8 mouse cellular contexts compared by ENCODE assay signal in genomic region chr3:95174011-95174592, GRCm38 (mm10). TPM values are rescaled to one million over a fixed set of nuclear protein-coding genes. Genes with fewer than 3 reads are reported as not detected.
DNase-seq lines count a peak whose midpoint lies in the region; ATAC-seq and TF ChIP-seq lines count a peak whose summit lies in the region.

No protein-coding gene starts in this region.

- H3K4me2 ChIP-seq in heart, embryonic 11.5 days = peak overlapping the region; percentile 64
- H3K4me2 ChIP-seq in kidney, embryonic 14.5 days (replicated peaks; ENCODE audit: low read depth, low read length) = peak overlapping the region; percentile 60
- peak overlapping the region; percentile 41 for H3K4me2 ChIP-seq in limb, embryonic 15.5 days
- H3K4me2 ChIP-seq in midbrain, postnatal 0 days (ENCODE audit: low read depth, low read length, poor library complexity, severe bottlenecking) = peak overlapping the region; percentile 30; the same call in 1 of the 2 replicates

- H3K4me1 ChIP-seq in embryonic fibroblast, embryonic 13.5 days (ENCODE audit: control insufficient read depth, insufficient read depth, low read length) = peaks cover 6% of the 10 kb centered on the region; the same call in 1 of the 2 replicates
- H3K4me1 ChIP-seq in heart, embryonic 11.5 days (ENCODE audit: control insufficient read depth, insufficient read depth, low read length) = no peaks in the 10 kb centered on the region; the same call in 1 of the 2 replicates
- peaks cover 11% of the 10 kb centered on the region; the same call in 1 of the 2 replicates for H3K4me1 ChIP-seq in kidney, embryonic 14.5 days (ENCODE audit: control insufficient read depth, insufficient read depth, low read length)
- peaks cover 20% of the 10 kb centered on the region for H3K4me1 ChIP-seq in limb, embryonic 15.5 days
- H3K4me1 ChIP-seq in midbrain, postnatal 0 days (ENCODE audit: insufficient read depth, low read length) = no peaks in the 10 kb centered on the region

- no peak for TF ChIP-seq POLR2A in embryonic fibroblast, embryonic 13.5 days (IDR thresholded peaks at IDR 0.05; ENCODE audit: low read depth, low read length)

- H3K9ac ChIP-seq in heart, embryonic 11.5 days (ENCODE audit: low read depth, low read length) = no peak overlapping the region
- no peak overlapping the region for H3K9ac ChIP-seq in kidney, embryonic 14.5 days (ENCODE audit: low read depth, low read length)
- H3K9ac ChIP-seq in limb, embryonic 15.5 days = peak overlapping the region; percentile 20; the same call in 1 of the 2 replicates
- no peak overlapping the region for H3K9ac ChIP-seq in midbrain, postnatal 0 days (replicated peaks; ENCODE audit: low read length, poor library complexity, severe bottlenecking)

- no peaks in the 10 kb centered on the region for H3K9me3 ChIP-seq in heart, embryonic 11.5 days (replicated peaks; ENCODE audit: control insufficient read depth, low read length)
- H3K9me3 ChIP-seq in kidney, embryonic 14.5 days (ENCODE audit: control insufficient read depth, low read length) = no peaks in the 10 kb centered on the region
- no peaks in the 10 kb centered on the region for H3K9me3 ChIP-seq in limb, embryonic 15.5 days
- no peaks in the 10 kb centered on the region for H3K9me3 ChIP-seq in midbrain, postnatal 0 days (ENCODE audit: low read length)

- peak; percentile 59 for DNase-seq in A20 (ENCODE audit: low read depth, low spot score)
- peak; percentile 81 for DNase-seq in brain, adult 2 months (ENCODE audit: low read depth, low spot score)
- DNase-seq in midbrain, postnatal 0 days (ENCODE audit: low spot score) = peak; percentile 81
- peak; percentile 72 to 77 for DNase-seq in spleen, postnatal 36 days (ENCODE audit: low spot score in 2 of 2)

- TF ChIP-seq CTCF in embryonic fibroblast, embryonic 13.5 days (IDR thresholded peaks at IDR 0.05; ENCODE audit: borderline replicate concordance, insufficient read depth, low read length) = peak; percentile 66; the same call in 1 of the 2 replicates
- TF ChIP-seq CTCF in midbrain, postnatal 0 days (IDR thresholded peaks at IDR 0.05) = peak; percentile 86

- no peak overlapping the region for H3K4me3 ChIP-seq in embryonic fibroblast, embryonic 13.5 days (ENCODE audit: insufficient read depth, low read length)
- peak overlapping the region; percentile 21; the same call in 1 of the 2 replicates for H3K4me3 ChIP-seq in heart, embryonic 11.5 days (ENCODE audit: low read depth, low read length)
- peak overlapping the region; percentile 41; the same call in 1 of the 2 replicates for H3K4me3 ChIP-seq in kidney, embryonic 14.5 days (ENCODE audit: low read length)
- peak overlapping the region; percentile 28; the same call in 1 of the 2 replicates for H3K4me3 ChIP-seq in limb, embryonic 15.5 days
- no peak overlapping the region for H3K4me3 ChIP-seq in midbrain, postnatal 0 days (ENCODE audit: low read depth, low read length)

- H3K27ac ChIP-seq in embryonic fibroblast, embryonic 13.5 days (ENCODE audit: insufficient read depth, low read length) = no peak overlapping the region
- no peak overlapping the region for H3K27ac ChIP-seq in heart, embryonic 11.5 days (ENCODE audit: low read depth, low read length)
- H3K27ac ChIP-seq in kidney, embryonic 14.5 days (ENCODE audit: low read depth, low read length) = no peak overlapping the region
- no peak overlapping the region for H3K27ac ChIP-seq in limb, embryonic 15.5 days
- 0 out of 2 replicates have a peak overlapping the region, but pooled peaks have one; percentile 28 for H3K27ac ChIP-seq in midbrain, postnatal 0 days (ENCODE audit: low read depth, low read length)

- WGBS in heart, embryonic 11.5 days (ENCODE audit: insufficient replicate concordance) = 3% methylated on average over 16 of the region's 16 CpGs
- 2% methylated on average over 16 of the region's 16 CpGs for WGBS in kidney, embryonic 14.5 days
- WGBS in limb, embryonic 15.5 days = 22% methylated on average over 16 of the region's 16 CpGs
- 12% methylated on average over 16 of the region's 16 CpGs for WGBS in midbrain, postnatal 0 days

- peaks cover 38% of the 10 kb centered on the region for H3K27me3 ChIP-seq in heart, embryonic 11.5 days (ENCODE audit: control insufficient read depth, insufficient read depth, low read length)
- H3K27me3 ChIP-seq in kidney, embryonic 14.5 days (ENCODE audit: control insufficient read depth, insufficient read depth, low read length) = peaks cover 29% of the 10 kb centered on the region
- H3K27me3 ChIP-seq in limb, embryonic 15.5 days = peaks cover 44% of the 10 kb centered on the region
- H3K27me3 ChIP-seq in midbrain, postnatal 0 days (ENCODE audit: insufficient read depth, low read length) = no peaks in the 10 kb centered on the region

- peaks cover 4% of the 10 kb centered on the region; the same call in 1 of the 2 replicates for H3K36me3 ChIP-seq in heart, embryonic 11.5 days (ENCODE audit: control insufficient read depth, insufficient read depth, low read length)
- peaks cover 28% of the 10 kb centered on the region for H3K36me3 ChIP-seq in kidney, embryonic 14.5 days (ENCODE audit: control insufficient read depth, insufficient read depth, low read length)
- H3K36me3 ChIP-seq in limb, embryonic 15.5 days = peaks cover 42% of the 10 kb centered on the region
- H3K36me3 ChIP-seq in midbrain, postnatal 0 days (ENCODE audit: insufficient read depth, low read length) = peaks cover 39% of the 10 kb centered on the region

- no peak; the same call in 1 of the 2 replicates for ATAC-seq in heart, embryonic 11.5 days (replicated peaks; ENCODE audit: insufficient number of reproducible peaks, low FRiP score, low TSS enrichment)
- ATAC-seq in kidney, embryonic 14.5 days (ENCODE audit: low FRiP score, low TSS enrichment) = peak; percentile 35
- no peak for ATAC-seq in limb, embryonic 15.5 days (ENCODE audit: insufficient number of reproducible peaks, low FRiP score, low TSS enrichment, low read depth)
- ATAC-seq in midbrain, postnatal 0 days (ENCODE audit: low FRiP score) = peak; percentile 41

RNA-seq across cellular contexts. Expression of gene Sema6c, which starts 13.8 kb away (rescaled TPM):
- polyA plus RNA-seq in embryonic fibroblast, embryonic 13.5 days (2011; ENCODE audit: insufficient read length, low read depth, missing spikeins) = 5.9 and 8.6 TPM in 2 replicates
- 2.2 and 2.8 TPM in 2 replicates for polyA plus RNA-seq in heart, embryonic 11.5 days (2014; fragmentation: Nextera tagmentation; extraction: Ambion mirVana)
- polyA plus RNA-seq in kidney, embryonic 14.5 days (2014; fragmentation: Nextera tagmentation; extraction: Ambion mirVana) = 5.3 and 5.8 TPM in 2 replicates
- 9.3 and 11.2 TPM in 2 replicates for polyA plus RNA-seq in limb, embryonic 15.5 days (2015; fragmentation: Nextera tagmentation; extraction: Ambion mirVana)
- total RNA-seq in midbrain, postnatal 0 days (2014; rRNA removed) = 126 and 148 TPM in 2 replicates
- polyA plus RNA-seq in midbrain, postnatal 0 days (2015; fragmentation: Nextera tagmentation; extraction: Ambion mirVana) = 17.1 and 18.4 TPM in 2 replicates

RNA-seq across cellular contexts. Expression of gene Tnfaip8l2, which starts 31.9 kb away (rescaled TPM):
- 0.47 TPM in 1 of 2 replicates, not detected in the other for polyA plus RNA-seq in embryonic fibroblast, embryonic 13.5 days (2011; ENCODE audit: insufficient read length, low read depth, missing spikeins)
- 0.79 and 1.5 TPM in 2 replicates for polyA plus RNA-seq in heart, embryonic 11.5 days (2014; fragmentation: Nextera tagmentation; extraction: Ambion mirVana)
- polyA plus RNA-seq in kidney, embryonic 14.5 days (2014; fragmentation: Nextera tagmentation; extraction: Ambion mirVana) = 2.1 TPM in 2 replicates
- polyA plus RNA-seq in limb, embryonic 15.5 days (2015; fragmentation: Nextera tagmentation; extraction: Ambion mirVana) = 6.1 and 7.1 TPM in 2 replicates
- total RNA-seq in midbrain, postnatal 0 days (2014; rRNA removed) = 0.93 and 1.2 TPM in 2 replicates
- polyA plus RNA-seq in midbrain, postnatal 0 days (2015; fragmentation: Nextera tagmentation; extraction: Ambion mirVana) = 2.2 and 2.8 TPM in 2 replicates

RNA-seq across cellular contexts. Expression of gene Lysmd1, which starts 40.2 kb away (rescaled TPM):
- polyA plus RNA-seq in embryonic fibroblast, embryonic 13.5 days (2011; ENCODE audit: insufficient read length, low read depth, missing spikeins) = 5.4 and 5.6 TPM in 2 replicates
- 6.5 and 7.6 TPM in 2 replicates for polyA plus RNA-seq in heart, embryonic 11.5 days (2014; fragmentation: Nextera tagmentation; extraction: Ambion mirVana)
- 6.9 and 9.1 TPM in 2 replicates for polyA plus RNA-seq in kidney, embryonic 14.5 days (2014; fragmentation: Nextera tagmentation; extraction: Ambion mirVana)
- polyA plus RNA-seq in limb, embryonic 15.5 days (2015; fragmentation: Nextera tagmentation; extraction: Ambion mirVana) = 17.9 and 18.5 TPM in 2 replicates
- 35.3 and 42.2 TPM in 2 replicates for total RNA-seq in midbrain, postnatal 0 days (2014; rRNA removed)
- polyA plus RNA-seq in midbrain, postnatal 0 days (2015; fragmentation: Nextera tagmentation; extraction: Ambion mirVana) = 50.9 and 51.9 TPM in 2 replicates

RNA-seq across cellular contexts. Expression of gene Scnm1, which starts 40.3 kb away (rescaled TPM):
- polyA plus RNA-seq in embryonic fibroblast, embryonic 13.5 days (2011; ENCODE audit: insufficient read length, low read depth, missing spikeins) = 43.5 and 51.5 TPM in 2 replicates
- polyA plus RNA-seq in heart, embryonic 11.5 days (2014; fragmentation: Nextera tagmentation; extraction: Ambion mirVana) = 57.7 and 61.8 TPM in 2 replicates
- 69.6 and 84.7 TPM in 2 replicates for polyA plus RNA-seq in kidney, embryonic 14.5 days (2014; fragmentation: Nextera tagmentation; extraction: Ambion mirVana)
- polyA plus RNA-seq in limb, embryonic 15.5 days (2015; fragmentation: Nextera tagmentation; extraction: Ambion mirVana) = 61.2 and 67.2 TPM in 2 replicates
- total RNA-seq in midbrain, postnatal 0 days (2014; rRNA removed) = 47.6 and 60.4 TPM in 2 replicates
- 69.6 and 82.7 TPM in 2 replicates for polyA plus RNA-seq in midbrain, postnatal 0 days (2015; fragmentation: Nextera tagmentation; extraction: Ambion mirVana)

RNA-seq across cellular contexts. Expression of gene Gabpb2, which starts 43.6 kb away (rescaled TPM):
- polyA plus RNA-seq in embryonic fibroblast, embryonic 13.5 days (2011; ENCODE audit: insufficient read length, low read depth, missing spikeins) = 16.1 and 22.7 TPM in 2 replicates
- 5.4 and 7.2 TPM in 2 replicates for polyA plus RNA-seq in heart, embryonic 11.5 days (2014; fragmentation: Nextera tagmentation; extraction: Ambion mirVana)
- polyA plus RNA-seq in kidney, embryonic 14.5 days (2014; fragmentation: Nextera tagmentation; extraction: Ambion mirVana) = 9.7 and 15.4 TPM in 2 replicates
- polyA plus RNA-seq in limb, embryonic 15.5 days (2015; fragmentation: Nextera tagmentation; extraction: Ambion mirVana) = 8.6 and 10.4 TPM in 2 replicates
- total RNA-seq in midbrain, postnatal 0 days (2014; rRNA removed) = 6.5 and 7.6 TPM in 2 replicates
- polyA plus RNA-seq in midbrain, postnatal 0 days (2015; fragmentation: Nextera tagmentation; extraction: Ambion mirVana) = 1.5 and 1.6 TPM in 2 replicates

Comparison
In these comparisons a context has a peak if more than half of its experiments do, and no peak if none do; other contexts are left out.
1. H3K4me3 ChIP-seq: peak in heart, embryonic 11.5 days (single experiment), kidney, embryonic 14.5 days (single experiment) and limb, embryonic 15.5 days (single experiment); none in embryonic fibroblast, embryonic 13.5 days (single experiment) and midbrain, postnatal 0 days (single experiment).
2. ATAC-seq: peak in kidney, embryonic 14.5 days (single experiment) and midbrain, postnatal 0 days (single experiment); none in heart, embryonic 11.5 days (single experiment) and limb, embryonic 15.5 days (single experiment).
3. Peak in every context shown above with its lines, with median percentiles within 50 percentile points of each other: DNase-seq and H3K4me2 ChIP-seq.